Mouse (Mus musculus): ENCODE data around the gene Kcnb1.
"Not testable (repeated sequence)": the region's sequence is repeated elsewhere in the genome, so short reads cannot be mapped to it uniquely, and the experiment has no call there.

Kcnb1 gene

DNA sequence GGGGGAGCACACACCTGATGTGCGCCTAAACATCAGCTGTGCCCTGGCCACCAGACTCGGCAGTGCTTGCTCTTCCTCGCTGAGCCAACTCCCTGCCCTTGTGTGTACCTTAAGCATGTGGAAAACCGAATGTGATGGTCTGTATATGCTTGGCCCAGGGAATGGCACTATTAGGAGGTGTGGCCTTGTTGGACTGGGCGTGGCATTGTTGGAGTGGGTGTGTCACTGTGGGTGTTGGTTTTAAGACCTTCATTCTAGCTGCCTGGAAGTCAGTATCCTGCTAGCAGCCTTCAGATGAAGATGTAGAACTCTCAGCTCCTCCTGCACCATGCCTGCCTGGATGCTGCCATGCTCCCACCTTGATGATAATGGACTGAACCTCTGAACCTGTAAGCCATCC, 14.7 kb upstream of the Kcnb1 start:
- not testable (repeated sequence) for DNase-seq (ENCODE audit: low read depth)

DNA sequence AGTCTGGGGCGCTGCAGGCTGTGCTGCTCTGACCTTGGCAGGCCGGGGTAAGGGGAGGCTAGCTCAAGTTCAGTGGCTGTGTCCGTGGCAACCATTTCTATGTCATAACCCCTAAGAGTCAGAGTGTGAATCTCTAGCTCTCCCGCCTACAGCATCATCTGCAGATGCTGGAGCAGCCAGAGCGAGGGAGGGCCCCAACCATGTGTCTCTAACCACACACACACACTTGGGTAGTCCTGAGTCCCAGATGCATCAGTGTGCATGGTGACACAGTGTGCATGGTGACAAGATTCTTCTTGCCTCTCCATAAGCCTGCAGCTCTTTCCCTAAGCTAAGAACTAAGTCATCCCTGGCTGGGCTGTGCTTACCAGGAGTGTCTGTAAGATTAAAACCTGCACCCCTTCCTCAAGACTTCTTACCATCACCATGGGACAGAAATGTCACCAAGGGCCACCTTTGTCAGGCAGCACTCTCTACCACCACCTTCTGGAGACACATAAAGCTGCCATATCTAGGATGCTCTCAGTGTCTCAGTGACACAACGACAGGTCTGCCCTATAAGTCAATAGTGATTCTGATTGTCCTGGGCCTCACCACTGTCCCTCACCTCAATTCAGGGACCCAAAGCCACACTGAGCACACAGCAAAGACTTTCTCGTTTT, 13.7 kb upstream of the Kcnb1 start:
- peak; percentile 35 for DNase-seq (ENCODE audit: low read depth)

DNA sequence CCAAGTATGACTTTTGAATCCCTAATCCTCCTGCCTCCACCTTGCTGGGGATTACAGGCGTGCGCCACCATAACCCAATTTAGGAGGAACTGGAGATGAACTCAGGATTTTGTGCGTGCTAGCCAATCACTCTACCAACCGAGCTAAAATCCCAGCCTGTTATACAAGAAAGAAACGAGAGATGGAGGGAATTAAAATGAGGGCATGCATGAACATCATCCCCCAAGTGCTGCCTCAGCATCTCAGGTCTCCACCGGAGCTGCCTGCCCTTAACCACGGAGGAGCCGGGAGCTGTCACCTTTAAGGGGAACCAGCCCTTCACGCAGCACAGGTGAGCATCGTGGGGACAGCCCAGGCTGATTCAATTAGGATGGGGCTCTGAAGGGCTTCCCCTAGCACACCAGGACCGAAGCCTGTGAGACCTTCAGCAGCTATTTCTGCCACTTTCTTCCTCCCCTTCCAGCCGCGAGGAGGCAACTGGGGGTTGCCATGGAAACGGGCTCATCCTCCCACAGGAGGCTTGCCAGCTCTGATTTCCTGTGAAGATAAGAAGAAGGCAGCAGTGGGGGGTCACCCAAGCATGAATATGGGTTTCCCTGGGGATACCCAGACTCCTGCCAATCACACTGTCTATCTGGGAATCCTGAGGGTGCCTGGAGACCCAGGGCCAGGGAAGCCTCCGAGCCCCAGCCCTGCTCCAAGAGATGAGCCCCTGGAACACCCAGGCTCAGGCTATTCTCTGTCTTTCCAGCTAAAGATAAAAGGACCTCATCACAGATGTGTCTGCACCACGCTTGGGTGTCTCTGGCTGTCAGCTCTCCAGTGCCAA, 11.7 kb upstream of the Kcnb1 start:
- DNase-seq (ENCODE audit: low read depth), result no peak

DNA sequence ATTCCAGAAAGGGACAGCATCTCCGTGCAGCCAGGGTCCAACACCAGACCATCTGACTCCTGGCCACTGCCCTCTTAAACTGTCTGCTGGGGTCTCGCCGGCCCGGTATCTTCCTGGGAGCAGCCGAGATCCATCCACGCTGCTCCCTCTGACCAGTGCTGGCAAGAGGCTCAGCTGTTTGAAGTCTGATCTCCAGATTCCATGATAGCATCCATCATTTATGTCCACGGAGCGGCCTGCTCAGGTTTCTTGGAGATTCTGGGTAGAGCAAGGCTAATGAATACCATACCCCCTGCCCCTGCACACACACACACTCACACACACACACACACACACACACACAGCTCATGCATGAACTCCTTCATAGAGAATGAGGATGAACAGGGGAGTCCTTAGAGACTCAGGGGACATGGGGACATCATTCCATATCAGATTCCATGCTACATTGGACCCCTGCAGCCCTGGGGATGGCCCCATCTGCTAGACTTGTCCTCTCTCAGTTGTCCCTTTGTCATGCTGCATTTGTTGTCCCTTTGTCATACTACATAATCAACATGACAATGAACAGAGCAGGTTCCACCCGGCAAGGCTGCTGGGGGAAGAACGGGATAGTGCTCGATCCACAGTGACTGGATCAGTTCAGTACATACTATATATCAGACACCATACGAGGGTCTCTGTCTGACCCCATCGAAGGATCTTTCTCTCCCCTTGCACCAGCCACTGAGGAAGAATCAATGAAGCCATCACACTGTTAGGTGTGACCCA, 8.9 kb upstream of the Kcnb1 start:
- DNase-seq (ENCODE audit: low read depth), result no peak

DNA sequence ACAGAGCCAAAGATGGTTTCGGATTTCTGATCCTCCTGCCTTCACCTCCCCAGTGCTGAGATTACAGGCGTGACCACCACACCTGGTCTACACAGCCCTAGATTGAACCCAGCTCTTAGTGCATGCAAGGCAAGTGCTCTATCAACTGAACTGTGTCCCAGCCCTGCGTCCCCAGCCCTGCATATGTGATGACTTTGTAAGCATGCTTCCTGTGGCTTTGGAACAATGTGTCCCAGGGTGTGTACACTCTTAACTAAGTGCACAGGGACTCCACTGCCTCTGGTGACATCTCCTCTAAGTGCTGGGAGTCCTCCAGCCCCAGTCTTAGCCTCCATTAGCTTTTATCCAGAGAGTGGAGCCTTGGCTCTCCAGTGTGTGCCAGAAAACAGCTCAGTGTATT, 3.4 kb upstream of the Kcnb1 start:
- DNase-seq (ENCODE audit: low read depth), result no peak

DNA sequence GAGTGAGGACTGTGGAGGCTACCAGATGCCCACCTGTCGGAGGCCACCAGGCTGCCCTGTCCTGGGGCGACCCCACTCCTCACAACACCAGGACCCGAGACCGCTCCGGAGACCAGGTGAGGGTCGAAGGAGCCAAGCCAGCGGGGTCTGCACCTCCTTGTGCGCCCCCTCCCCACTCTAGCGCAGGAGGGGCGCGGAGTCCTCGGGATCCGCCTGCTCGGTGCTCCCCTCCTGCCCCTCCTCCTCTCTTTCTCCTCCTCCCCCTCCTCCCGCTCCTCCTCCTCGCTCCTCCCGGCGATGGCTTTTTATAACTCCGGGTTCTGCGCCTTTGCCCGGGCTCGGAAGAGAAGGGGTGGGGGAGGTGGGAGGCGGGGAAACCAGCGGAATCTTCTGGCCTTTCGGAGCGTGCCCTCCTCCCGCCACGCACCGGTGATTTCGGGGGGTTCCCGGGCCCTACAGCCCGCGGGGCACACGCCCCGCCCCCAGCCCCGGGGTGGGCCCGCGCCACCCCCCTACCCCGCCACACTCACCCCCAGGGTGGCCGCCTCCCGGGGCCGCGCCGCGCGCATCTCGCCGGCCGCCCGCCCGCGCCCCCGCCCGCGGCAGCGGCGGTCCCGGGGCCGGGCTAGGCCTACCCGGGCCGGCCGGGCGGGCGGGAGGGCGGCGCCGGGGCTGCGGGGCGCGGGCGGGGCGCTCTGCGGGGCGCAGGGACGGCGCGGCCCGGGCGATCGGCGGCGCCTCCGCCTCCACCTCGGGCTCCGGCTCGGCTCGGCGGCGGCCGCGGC, 472 bp downstream of the Kcnb1 start:
- no peak for DNase-seq (ENCODE audit: low read depth)

DNA sequence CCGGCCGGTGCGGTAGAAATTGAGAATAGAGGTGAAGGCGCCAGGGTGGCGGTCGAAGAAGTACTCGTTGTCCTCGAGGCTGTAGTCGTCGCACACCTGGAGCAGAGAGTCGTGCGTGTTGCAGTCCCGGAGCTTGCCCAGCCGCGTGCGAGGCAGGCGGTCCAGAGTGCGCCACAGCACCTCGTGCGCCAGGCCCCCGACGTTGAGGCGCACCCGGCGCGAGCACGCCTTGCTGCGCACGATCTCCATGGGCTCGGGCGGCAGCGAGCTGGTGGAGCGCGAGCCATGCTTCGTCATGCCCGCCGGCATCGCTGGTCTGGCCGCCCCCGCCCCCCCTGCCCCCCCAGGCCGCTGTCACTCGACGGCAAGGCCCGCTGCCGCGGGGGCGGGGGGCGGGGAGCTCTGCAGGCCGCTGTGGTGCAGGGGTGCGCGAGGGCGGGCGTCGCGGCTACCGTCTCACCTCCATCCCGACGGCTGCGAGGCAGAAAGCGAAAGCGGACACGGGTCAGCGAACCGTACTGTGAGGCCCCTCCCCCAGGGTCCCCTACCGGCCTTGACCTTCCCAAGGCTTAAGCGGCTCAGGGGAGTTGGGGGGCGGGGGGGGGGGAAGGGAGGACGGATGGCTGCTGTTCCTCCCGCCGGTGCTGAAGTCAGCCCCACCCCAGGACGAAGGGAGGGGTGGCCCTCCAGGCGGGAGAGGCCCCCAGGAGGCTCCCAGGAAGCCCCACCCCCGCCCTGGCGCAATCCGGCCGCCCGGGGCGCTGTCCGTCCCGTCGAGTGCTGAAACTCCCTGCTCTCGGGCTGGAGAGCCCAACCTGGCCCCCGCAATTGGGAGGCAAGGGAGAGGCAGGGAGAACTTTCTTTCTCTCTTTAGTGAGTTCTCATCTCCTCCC, 1.4 kb downstream of the Kcnb1 start:
- no peak for DNase-seq (ENCODE audit: low read depth)

DNA sequence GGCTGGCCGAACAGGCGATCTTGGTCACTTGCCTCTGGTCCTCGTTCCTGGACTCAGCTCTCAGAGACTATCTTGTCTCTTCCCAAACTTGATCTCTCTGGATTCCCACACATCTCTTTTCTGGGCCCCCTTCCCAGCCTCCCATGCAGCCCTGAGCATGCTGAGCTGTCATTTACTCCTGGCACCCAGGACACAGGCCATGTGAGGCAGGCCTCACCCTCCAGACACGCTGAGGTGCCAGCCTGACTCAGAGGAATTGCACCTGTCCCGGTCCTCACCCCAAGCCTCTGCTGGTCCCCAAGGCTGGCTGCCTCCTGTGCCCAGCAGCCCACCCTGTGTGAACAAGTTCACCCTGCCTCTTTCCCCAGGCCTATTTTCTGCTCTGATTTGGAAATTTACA, 2.8 kb downstream of the Kcnb1 start:
- DNase-seq (ENCODE audit: low read depth), result no peak

DNA sequence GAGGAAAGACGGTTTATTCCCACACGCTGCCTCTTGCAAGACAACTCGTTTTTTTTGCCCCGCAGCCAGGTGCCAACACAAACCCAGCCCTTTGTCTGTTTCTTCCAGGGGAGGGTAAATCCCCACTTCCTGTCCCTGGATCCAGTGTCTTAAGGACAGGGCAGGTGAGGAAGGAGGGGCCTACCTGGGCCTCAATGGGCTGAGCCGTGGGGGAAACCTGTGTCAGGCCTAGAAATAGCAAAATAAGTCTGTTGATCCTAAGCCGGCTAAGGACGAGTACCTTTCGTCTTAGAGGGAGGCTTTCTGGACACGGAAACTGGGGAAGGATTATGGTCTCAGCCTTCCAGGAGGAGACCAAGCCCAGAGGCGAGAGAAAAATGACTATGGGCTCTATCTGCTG, 3.4 kb downstream of the Kcnb1 start:
- DNase-seq (ENCODE audit: low read depth), result no peak

DNA sequence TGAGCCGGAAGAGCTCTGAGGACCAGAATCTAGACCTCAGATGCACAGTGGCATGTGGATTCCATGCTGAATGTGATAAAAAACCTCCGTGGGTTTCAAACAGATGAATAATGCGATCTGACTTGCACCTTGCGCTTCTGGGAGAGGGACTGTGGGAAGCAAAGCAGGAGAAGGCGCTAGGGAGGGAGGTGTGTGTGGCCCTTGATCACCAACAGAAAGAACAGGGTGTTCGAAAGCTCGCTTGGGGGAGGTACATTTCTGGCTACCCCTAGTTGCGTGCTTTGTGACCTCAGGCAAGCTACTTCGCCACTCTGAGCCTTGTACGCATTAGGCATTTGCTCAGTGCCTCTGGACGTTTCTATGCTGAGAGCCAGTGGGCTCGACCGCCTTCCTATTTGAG, 4.0 kb downstream of the Kcnb1 start:
- DNase-seq (ENCODE audit: low read depth), result no peak

DNA sequence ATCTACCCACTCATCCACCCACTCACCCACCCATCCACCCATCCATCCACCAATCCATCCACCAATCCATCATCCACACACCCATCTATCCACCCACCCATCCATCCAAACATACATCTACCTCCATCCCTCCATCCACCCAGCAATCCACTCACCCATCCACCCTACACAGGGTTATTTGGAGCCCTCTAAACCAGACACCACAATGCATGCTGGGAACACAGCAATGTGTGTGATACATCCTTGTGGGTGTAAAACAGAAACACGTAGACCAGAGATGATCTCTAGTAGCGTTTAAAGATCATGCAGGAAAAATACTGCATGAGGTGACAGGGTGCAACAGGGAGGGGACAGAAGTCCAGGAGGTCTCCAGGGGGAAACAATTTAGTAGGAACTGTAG, 4.5 kb downstream of the Kcnb1 start:
- no peak for DNase-seq (ENCODE audit: low read depth)

DNA sequence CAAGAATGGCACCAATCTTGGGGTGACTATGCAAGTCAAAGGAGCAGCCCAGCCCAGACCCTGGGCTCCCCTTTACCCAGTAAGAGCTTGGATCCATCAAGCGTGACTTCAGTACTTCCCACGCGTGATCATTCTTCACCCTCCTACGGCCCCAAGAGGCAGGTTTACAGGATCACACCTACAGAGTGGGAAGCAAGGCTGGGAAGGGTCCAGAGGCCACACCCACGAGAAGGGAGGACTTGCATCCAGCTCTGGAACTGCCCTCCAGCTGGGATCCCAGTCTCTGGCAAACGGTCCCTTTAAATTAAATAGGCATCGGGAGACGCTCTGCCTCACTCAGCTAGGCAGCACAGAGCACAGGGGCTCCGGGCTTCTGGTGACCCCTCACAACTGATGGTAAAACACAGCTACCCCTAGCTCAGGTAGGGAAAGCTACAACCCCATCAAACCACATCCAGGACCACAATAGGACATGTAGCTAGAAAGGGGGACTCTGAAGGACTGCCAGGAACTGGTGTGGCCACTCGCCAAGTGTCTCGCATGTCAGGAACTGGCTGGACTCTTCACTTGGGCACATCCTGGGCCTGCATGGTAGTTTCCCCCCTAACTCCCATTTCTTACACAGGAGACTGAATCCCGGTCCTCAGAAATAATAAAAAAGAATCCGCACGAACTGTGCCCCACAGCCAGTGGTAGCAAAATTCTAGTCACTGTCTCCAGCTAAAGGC, 8.1 kb downstream of the Kcnb1 start:
- no peak for DNase-seq (ENCODE audit: low read depth)

DNA sequence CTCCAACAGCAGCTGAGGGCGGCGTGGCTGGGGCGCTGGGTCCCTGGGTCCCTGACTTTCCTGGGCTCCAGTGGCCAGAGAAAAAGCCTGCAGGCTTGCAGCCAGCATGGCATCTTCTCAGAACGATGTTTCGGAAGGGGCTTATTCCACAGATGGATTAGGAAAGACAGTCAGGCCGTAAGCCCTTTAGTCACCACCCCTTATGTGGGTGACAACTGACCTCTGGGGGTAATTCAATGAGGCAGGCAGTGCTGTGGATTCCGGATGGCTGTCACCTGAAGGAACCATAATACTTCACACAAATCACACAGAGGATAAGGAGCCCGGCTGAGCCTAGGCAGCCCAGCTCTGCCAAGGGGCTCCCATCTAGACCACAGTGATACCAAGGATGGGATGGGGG, 8.9 kb downstream of the Kcnb1 start:
- no peak for DNase-seq (ENCODE audit: low read depth)

DNA sequence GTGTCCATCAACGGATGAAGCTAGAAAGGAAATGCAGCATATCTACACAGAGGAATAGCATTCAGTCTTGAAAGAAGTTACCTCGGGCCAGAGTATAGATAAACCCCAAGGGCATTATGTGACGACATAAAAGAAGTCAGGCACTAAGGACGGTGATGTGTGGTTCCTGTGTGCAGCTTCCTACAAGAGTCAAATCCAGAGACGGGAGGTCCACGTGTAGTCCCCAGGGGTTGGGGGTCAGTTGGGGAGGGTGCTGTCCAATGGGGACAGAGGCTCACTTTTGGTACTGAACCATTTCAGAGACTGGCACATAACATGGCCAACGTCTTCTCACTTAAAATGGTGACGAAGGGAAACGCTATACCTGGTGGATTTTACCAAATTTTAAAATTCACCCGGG, 10.7 kb downstream of the Kcnb1 start:
- no peak for DNase-seq (ENCODE audit: low read depth)

DNA sequence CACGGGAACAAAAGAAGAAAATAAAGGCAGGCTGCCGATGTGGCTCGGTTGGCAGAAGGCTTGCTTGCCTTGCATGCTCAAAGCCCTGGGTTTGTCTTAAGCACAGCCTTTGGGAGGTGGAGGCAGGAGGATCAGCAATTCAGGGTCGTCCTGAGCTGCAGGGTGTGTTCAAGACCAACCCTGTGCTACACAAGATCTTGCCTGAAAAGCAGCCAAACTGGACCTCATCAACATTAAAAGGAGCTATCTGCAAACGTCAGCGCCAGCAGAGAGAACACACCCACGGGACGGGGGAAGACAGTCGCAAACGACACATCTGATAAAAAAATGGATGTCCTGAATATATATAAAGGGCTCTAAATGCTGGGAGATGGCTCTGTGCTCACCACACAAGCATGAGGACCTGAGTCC, 12.7 kb downstream of the Kcnb1 start:
- DNase-seq (ENCODE audit: low read depth), result no peak

DNA sequence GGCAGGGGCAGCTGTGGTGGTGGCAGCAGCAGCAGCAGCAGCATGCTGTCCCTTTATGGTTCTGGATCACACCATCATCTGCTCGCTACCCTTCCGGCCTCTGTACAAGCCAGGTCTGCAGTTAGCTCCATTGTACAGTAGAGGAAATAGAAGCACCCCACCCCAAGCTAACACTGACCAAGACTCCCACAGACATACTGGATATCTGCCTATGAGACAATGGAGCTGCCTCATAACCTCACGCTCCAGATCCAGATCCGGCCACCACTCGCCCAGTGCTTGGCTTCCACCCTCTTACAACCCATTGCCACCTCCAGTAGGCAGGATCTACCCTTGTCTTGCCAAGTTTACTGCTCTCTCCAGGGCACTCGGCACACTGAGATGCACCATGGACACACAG, 14.7 kb downstream of the Kcnb1 start:
- DNase-seq (ENCODE audit: low read depth), result no peak

DNA sequence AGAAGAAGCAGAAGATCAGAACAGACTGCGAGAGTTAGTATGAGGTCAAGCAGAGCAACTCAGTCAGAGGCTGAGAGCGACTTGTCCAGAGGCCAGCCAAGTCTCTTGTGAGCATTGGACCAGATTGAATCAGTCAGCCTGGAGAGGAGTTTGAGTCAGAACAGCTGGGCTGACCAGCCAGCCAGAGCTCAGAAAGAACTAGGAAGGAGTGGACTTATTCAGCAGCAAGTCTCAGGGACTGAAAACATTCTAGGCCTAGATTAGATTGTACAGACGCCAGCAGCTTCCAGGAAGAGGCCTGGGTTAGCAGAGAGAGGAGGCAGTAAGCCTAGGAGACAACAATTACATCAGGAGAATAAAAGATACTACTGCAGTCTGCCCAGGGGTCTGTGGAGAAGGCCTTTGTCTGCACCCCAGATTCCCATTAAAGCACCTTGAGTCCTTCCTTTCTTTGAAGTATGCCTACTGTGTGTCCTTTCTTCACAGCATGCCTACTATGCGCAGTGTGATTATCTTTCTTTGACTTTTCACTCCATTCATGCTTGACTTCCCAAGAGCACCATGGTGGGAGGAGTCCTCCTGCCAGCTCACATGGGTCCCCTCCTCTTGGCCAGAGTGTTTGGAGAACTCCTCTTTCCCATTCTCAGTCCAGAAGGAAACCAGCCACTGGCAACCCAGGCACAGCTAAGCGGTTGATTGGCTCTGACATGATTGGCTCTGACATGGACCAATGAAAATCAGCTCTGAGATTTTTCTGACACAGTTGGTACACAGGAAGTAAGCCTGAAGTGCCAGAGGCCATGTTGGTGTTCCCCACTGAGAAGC, 16.7 kb downstream of the Kcnb1 start:
- no peak for DNase-seq (ENCODE audit: low read depth)

DNA sequence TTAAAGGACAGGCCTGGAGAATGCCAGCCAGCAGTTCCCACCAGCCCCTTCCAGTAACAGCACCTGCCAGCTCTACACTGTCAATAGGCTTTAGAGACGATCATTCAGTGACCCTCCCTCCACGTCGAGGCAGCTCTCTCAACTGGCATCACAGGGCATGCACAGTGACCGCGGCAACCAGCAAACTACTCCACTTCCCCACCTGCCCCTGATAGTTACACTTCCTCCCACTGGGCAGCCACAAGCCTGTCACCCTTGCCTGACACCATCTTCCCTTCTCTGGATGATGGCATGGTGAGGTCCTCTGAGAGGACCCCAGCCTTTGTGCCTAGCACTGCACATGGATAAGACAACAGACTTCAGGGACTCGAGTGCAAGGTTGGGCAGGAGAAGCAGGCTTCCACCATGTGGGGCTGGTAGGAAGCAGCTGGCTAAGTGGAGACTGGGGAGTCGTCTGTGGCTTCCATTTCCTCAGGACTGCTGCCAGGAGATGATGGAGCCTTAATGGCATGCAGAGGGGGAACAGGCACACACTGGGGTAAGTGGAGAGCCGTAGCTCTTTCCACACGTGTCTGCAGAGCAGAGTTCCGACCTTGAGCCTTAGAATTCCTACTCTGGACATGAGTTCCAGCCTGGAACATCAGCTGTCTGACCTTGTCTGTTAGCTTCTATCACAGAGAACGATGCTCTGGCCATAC, 22.3 kb downstream of the Kcnb1 start:
- peak; percentile 15 for DNase-seq (ENCODE audit: low read depth)

DNA sequence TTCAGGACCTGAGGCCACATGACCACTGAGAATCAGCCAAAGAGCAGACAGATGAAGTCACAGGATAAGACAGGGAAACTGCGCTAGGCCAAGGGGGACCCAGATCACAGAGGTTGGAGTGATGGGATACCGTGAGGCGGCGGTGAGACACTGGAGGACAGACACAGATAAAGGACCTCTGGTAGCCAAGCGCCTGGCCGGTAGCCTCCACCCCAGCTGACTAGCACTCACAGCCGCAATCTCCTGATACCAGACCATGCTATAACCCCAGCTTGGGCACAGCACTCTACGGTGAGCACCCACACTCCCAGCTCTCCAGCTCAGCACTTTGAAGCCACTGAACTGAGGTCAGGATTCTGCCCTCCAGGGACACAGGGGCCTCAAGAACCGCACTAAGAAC, 26.4 kb downstream of the Kcnb1 start:
- no peak for DNase-seq (ENCODE audit: low read depth)
